Mouse (Mus musculus): ENCODE measurements around the gene Asah2.

DNA sequence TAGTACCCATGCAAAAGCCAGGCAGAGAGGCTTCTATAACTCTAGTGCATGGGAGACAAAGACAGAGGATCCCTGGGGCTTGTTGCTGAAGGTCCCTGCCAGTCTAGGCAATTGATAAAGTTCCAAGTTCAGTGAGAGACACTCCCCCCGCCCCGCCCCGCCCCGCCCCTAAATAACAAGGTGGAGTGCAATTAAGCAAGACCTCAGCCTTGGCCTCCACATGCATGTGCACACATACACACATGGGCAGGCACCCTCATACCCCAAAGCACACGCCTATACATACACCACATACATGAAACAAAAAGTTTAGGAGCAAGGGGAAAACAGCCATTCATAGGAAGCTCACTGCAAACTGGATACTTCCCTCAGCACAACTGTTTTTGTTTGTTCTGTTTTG, 90.0 kb downstream of the Asah2 start:
- TF ChIP-seq CTCF (IDR thresholded peaks at IDR 0.05; ENCODE audit: borderline replicate concordance, insufficient read depth, low read depth, low read length) (no peak), POLR2A (IDR thresholded peaks at IDR 0.05; ENCODE audit: borderline replicate concordance, insufficient read depth, low read length) (no peak)

Data from cerebellum, adult 2 months (tissue).